ENCODE assay signal across 13 mouse cellular contexts in genomic region chr3:38042614-38043013, GRCm38 (mm10).
A peak's percentile ranks its signal among the peaks of the same experiment; 100 is the strongest.
DNase-seq lines count a peak whose midpoint lies in the region; ATAC-seq and TF ChIP-seq lines count a peak whose summit lies in the region.
"Had no signal": no experiment of that assay in that cellular context is flagged by ENCODE, and none has a peak within 500 bp of the region (broad histone marks: within the 10 kb centered on the region; RNA-seq: fewer than 3 reads in every experiment).

No protein-coding gene starts in this region.

- H3K4me3 ChIP-seq in hindbrain, embryonic 10.5 days: no peak overlapping the region
- no peak overlapping the region for H3K4me3 ChIP-seq in hindbrain, embryonic 13.5 days
- no peak overlapping the region for H3K4me3 ChIP-seq in heart, postnatal 0 days (ENCODE audit: low read depth, low read length)
- H3K4me3 ChIP-seq in lung, postnatal 0 days (ENCODE audit: low read depth, low read length): no peak overlapping the region
- H3K4me3 ChIP-seq: liver, embryonic 12.5 days had no signal

- TF ChIP-seq CTCF in heart, postnatal 0 days (IDR thresholded peaks at IDR 0.05; ENCODE audit: low read depth): no peak
- no peak for TF ChIP-seq CTCF in lung, postnatal 0 days (IDR thresholded peaks at IDR 0.05)

- 62% methylated on average over 6 of the region's 6 CpGs for WGBS in hindbrain, embryonic 10.5 days
- WGBS in hindbrain, embryonic 13.5 days: 71% methylated on average over 6 of the region's 6 CpGs
- 22% methylated on average over 6 of the region's 6 CpGs for WGBS in heart, postnatal 0 days
- WGBS in lung, postnatal 0 days: 34% methylated on average over 6 of the region's 6 CpGs

- ATAC-seq in hindbrain, embryonic 13.5 days (ENCODE audit: low FRiP score): no peak
- ATAC-seq in common myeloid progenitor, adult 5-6 weeks (replicated peaks; ENCODE audit: low read depth, poor library complexity, severe bottlenecking): 0 out of 2 replicates have a peak, but pooled peaks have one; percentile 50
- peak; percentile 62 for ATAC-seq in heart, postnatal 0 days (ENCODE audit: insufficient read depth, low read depth)
- ATAC-seq in lung, postnatal 0 days: peak; percentile 49
- no peak for ATAC-seq in inflammation-experienced regulatory T-cells, adult 6 months
- ATAC-seq: forebrain, postnatal 0 days; liver, embryonic 12.5 days had no signal

- no peak overlapping the region for H3K27ac ChIP-seq in hindbrain, embryonic 10.5 days
- no peak overlapping the region for H3K27ac ChIP-seq in hindbrain, embryonic 13.5 days
- H3K27ac ChIP-seq in heart, postnatal 0 days (ENCODE audit: low read depth): no peak overlapping the region
- no peak overlapping the region for H3K27ac ChIP-seq in lung, postnatal 0 days (ENCODE audit: low read length)
- H3K27ac ChIP-seq: hindbrain, embryonic 14.5 days; liver, embryonic 12.5 days had no signal

- peak; percentile 26 for DNase-seq in hindbrain, embryonic 10.5 days (ENCODE audit: low spot score)
- peak; percentile 57 for DNase-seq in heart, postnatal 0 days (ENCODE audit: low spot score)
- peak; percentile 26 for DNase-seq in lung, postnatal 0 days (ENCODE audit: low spot score)
- DNase-seq in layer of hippocampus, postnatal 36 days: no peak
- DNase-seq in spleen, postnatal 36 days (ENCODE audit: low spot score in 2 of 2): no peak
- DNase-seq: cerebellum, postnatal 36 days; forebrain, postnatal 0 days; thymus, postnatal 36 days had no signal

- no peaks in the 10 kb centered on the region for H3K36me3 ChIP-seq in hindbrain, embryonic 10.5 days
- no peaks in the 10 kb centered on the region for H3K36me3 ChIP-seq in hindbrain, embryonic 13.5 days
- no peaks in the 10 kb centered on the region for H3K36me3 ChIP-seq in heart, postnatal 0 days (replicated peaks; ENCODE audit: control insufficient read depth, insufficient read depth, low read length)
- H3K36me3 ChIP-seq in lung, postnatal 0 days (ENCODE audit: insufficient read depth, low read length): no peaks in the 10 kb centered on the region
- H3K36me3 ChIP-seq: liver, embryonic 12.5 days had no signal

- no peak for TF ChIP-seq EP300 in heart, postnatal 0 days (IDR thresholded peaks at IDR 0.05; ENCODE audit: low read depth)
- TF ChIP-seq EP300 in lung, postnatal 0 days (IDR thresholded peaks at IDR 0.05): no peak

- H3K9ac ChIP-seq in hindbrain, embryonic 13.5 days: no peak overlapping the region
- no peak overlapping the region for H3K9ac ChIP-seq in heart, postnatal 0 days (replicated peaks; ENCODE audit: low read depth, low read length)
- H3K9ac ChIP-seq in lung, postnatal 0 days (replicated peaks; ENCODE audit: low read depth): no peak overlapping the region
- H3K9ac ChIP-seq: forebrain, postnatal 0 days; hindbrain, embryonic 14.5 days; liver, embryonic 12.5 days had no signal

- H3K4me1 ChIP-seq in hindbrain, embryonic 10.5 days (replicated peaks): peaks cover 15% of the 10 kb centered on the region
- H3K4me1 ChIP-seq in hindbrain, embryonic 13.5 days (replicated peaks): peaks cover 11% of the 10 kb centered on the region
- no peaks in the 10 kb centered on the region for H3K4me1 ChIP-seq in heart, postnatal 0 days (ENCODE audit: control insufficient read depth, insufficient read depth)
- H3K4me1 ChIP-seq in lung, postnatal 0 days (ENCODE audit: insufficient read depth, low read depth, low read length): peaks cover 3% of the 10 kb centered on the region; the same call in 1 of the 2 replicates
- H3K4me1 ChIP-seq: liver, embryonic 12.5 days had no signal

- H3K9me3 ChIP-seq in hindbrain, embryonic 10.5 days: no peaks in the 10 kb centered on the region
- H3K9me3 ChIP-seq in hindbrain, embryonic 13.5 days: no peaks in the 10 kb centered on the region
- H3K9me3 ChIP-seq in heart, postnatal 0 days (replicated peaks; ENCODE audit: control insufficient read depth, low read length): no peaks in the 10 kb centered on the region
- H3K9me3 ChIP-seq in lung, postnatal 0 days (ENCODE audit: low read length): no peaks in the 10 kb centered on the region
- H3K9me3 ChIP-seq: liver, embryonic 12.5 days had no signal

- H3K4me2 ChIP-seq in hindbrain, embryonic 13.5 days: no peak overlapping the region
- H3K4me2 ChIP-seq in heart, postnatal 0 days (ENCODE audit: low read depth, low read length): no peak overlapping the region
- H3K4me2 ChIP-seq in lung, postnatal 0 days (replicated peaks; ENCODE audit: low read depth, low read length): no peak overlapping the region
- H3K4me2 ChIP-seq: hindbrain, embryonic 14.5 days; liver, embryonic 12.5 days had no signal

- no peaks in the 10 kb centered on the region for H3K27me3 ChIP-seq in hindbrain, embryonic 10.5 days (ENCODE audit: insufficient read depth, poor library complexity, severe bottlenecking)
- no peaks in the 10 kb centered on the region for H3K27me3 ChIP-seq in hindbrain, embryonic 13.5 days
- no peaks in the 10 kb centered on the region for H3K27me3 ChIP-seq in heart, postnatal 0 days (ENCODE audit: control insufficient read depth, insufficient read depth, low read length)
- no peaks in the 10 kb centered on the region for H3K27me3 ChIP-seq in lung, postnatal 0 days (replicated peaks; ENCODE audit: insufficient read depth, low read length)
- H3K27me3 ChIP-seq: liver, embryonic 12.5 days had no signal

Comparison
In these comparisons a context has a peak if more than half of its experiments do, and no peak if none do; other contexts are left out.
1. DNase-seq: peak in hindbrain, embryonic 10.5 days (single experiment), heart, postnatal 0 days (single experiment) and lung, postnatal 0 days (single experiment); none in layer of hippocampus, postnatal 36 days (0 of 2) and spleen, postnatal 36 days (0 of 2).
2. ATAC-seq: peak in common myeloid progenitor, adult 5-6 weeks (single experiment), heart, postnatal 0 days (single experiment) and lung, postnatal 0 days (single experiment); none in hindbrain, embryonic 13.5 days (single experiment) and inflammation-experienced regulatory T-cells, adult 6 months (single experiment).